21 mouse cellular contexts compared by ENCODE assay signal in the genomic region with DNA sequence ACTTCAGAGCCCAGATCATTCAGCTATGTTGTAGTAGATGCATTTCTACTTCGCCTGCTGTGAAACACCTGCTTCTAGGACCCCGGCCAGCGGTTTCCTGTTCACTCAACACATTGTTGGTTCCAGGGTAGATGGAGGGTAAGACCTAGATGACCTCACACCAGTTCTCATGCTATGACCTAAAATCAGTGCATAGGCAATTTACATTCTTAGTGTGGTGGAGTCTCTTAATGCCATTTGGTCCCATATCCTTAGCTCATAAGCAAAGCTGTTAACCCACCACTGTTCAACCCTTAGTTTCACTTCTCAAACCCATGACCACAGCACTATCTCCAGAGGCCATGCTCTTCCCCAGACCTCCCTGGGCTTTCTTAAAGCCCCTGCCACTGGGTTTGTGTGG.
DNase-seq lines count a peak whose midpoint lies in the region; ATAC-seq and TF ChIP-seq lines count a peak whose summit lies in the region.
"Had no signal": no experiment of that assay in that cellular context is flagged by ENCODE, and none has a peak within 500 bp of the region (broad histone marks: within the 10 kb centered on the region; RNA-seq: fewer than 3 reads in every experiment).

No protein-coding gene starts in this region.

- TF ChIP-seq CTCF in thymus, adult 2 months (IDR thresholded peaks at IDR 0.05; ENCODE audit: borderline replicate concordance, control insufficient read depth, extremely low read depth, insufficient read depth, low read length, poor library complexity): no peak

- peak; percentile 15 to 22 for DNase-seq in cerebellum, postnatal 10 days
- no peak for DNase-seq in cerebellum, adult 9-10 months
- DNase-seq in thymus, postnatal 4 days: peak; percentile 34
- DNase-seq in thymus, adult 2 months: no peak
- no peak for DNase-seq in frontal cortex, postnatal 36 days (ENCODE audit: low spot score in 2 of 2)
- no peak for DNase-seq in ovary, postnatal 14 days (ENCODE audit: low spot score)
- DNase-seq in midbrain, embryonic 14.5 days: no peak
- DNase-seq: adrenal gland, postnatal 10 days; cerebellum, adult 11 months; cerebellum, adult 8-10 months; cerebellum, postnatal 36 days; gastrocnemius, postnatal 10 days; heart, postnatal 36 days had no signal

- peak; percentile 80 for ATAC-seq in megakaryocyte, adult 5-6 weeks (ENCODE audit: poor library complexity, severe bottlenecking)
- ATAC-seq in midbrain, embryonic 14.5 days (ENCODE audit: low FRiP score, low TSS enrichment): no peak
- ATAC-seq: forebrain, embryonic 14.5 days; hindbrain, postnatal 0 days had no signal

- no peak for TF ChIP-seq POLR2A in thymus, adult 2 months (IDR thresholded peaks at IDR 0.05; ENCODE audit: control insufficient read depth, extremely low read depth, insufficient read depth, low read length, poor library complexity)

- no peaks in the 10 kb centered on the region for H3K36me3 ChIP-seq in thymus, adult 2 months (ENCODE audit: control insufficient read depth, insufficient read depth, low read length)
- no peaks in the 10 kb centered on the region for H3K36me3 ChIP-seq in midbrain, embryonic 14.5 days (ENCODE audit: control insufficient read depth, insufficient read depth, low read length)
- H3K36me3 ChIP-seq: embryonic facial prominence, embryonic 10.5 days; forebrain, embryonic 10.5 days; heart, embryonic 13.5 days; hindbrain, embryonic 13.5 days had no signal

- H3K4me2 ChIP-seq in midbrain, embryonic 14.5 days (ENCODE audit: low read length): no peak overlapping the region
- H3K4me2 ChIP-seq: heart, embryonic 13.5 days; hindbrain, embryonic 13.5 days had no signal

- WGBS in thymus, adult 2 months: 66% methylated on average over 3 of the region's 3 CpGs
- WGBS in midbrain, embryonic 14.5 days: 93% methylated on average over 3 of the region's 3 CpGs

- H3K27ac ChIP-seq in thymus, adult 2 months (ENCODE audit: control insufficient read depth, insufficient read depth, low read length): no peak overlapping the region
- no peak overlapping the region for H3K27ac ChIP-seq in midbrain, embryonic 14.5 days (replicated peaks; ENCODE audit: low read depth, low read length)
- H3K27ac ChIP-seq: embryonic facial prominence, embryonic 10.5 days; forebrain, embryonic 10.5 days; heart, embryonic 13.5 days; hindbrain, embryonic 13.5 days; hindbrain, postnatal 0 days had no signal

- H3K9ac ChIP-seq in midbrain, embryonic 14.5 days (replicated peaks; ENCODE audit: low read length): no peak overlapping the region
- H3K9ac ChIP-seq: heart, embryonic 13.5 days; hindbrain, embryonic 13.5 days had no signal

- H3K4me1 ChIP-seq in thymus, adult 2 months (replicated peaks; ENCODE audit: control insufficient read depth, insufficient read depth, low read length): no peaks in the 10 kb centered on the region; the same call in 1 of the 2 replicates
- H3K4me1 ChIP-seq in midbrain, embryonic 14.5 days (ENCODE audit: control insufficient read depth, insufficient read depth, low read length): no peaks in the 10 kb centered on the region
- H3K4me1 ChIP-seq: embryonic facial prominence, embryonic 10.5 days; forebrain, embryonic 10.5 days; hindbrain, embryonic 13.5 days had no signal

- H3K4me3 ChIP-seq in thymus, adult 2 months (ENCODE audit: control insufficient read depth, insufficient read depth, low read length): no peak overlapping the region
- H3K4me3 ChIP-seq in midbrain, embryonic 14.5 days (replicated peaks; ENCODE audit: low read depth, low read length): no peak overlapping the region
- H3K4me3 ChIP-seq: embryonic facial prominence, embryonic 10.5 days; erythroblast, embryonic 14.5 days; forebrain, embryonic 10.5 days; heart, embryonic 13.5 days; hindbrain, embryonic 13.5 days had no signal

- H3K9me3 ChIP-seq in midbrain, embryonic 14.5 days (ENCODE audit: control insufficient read depth, low read length): no peaks in the 10 kb centered on the region
- H3K9me3 ChIP-seq: embryonic facial prominence, embryonic 10.5 days; forebrain, embryonic 10.5 days; heart, embryonic 13.5 days; hindbrain, embryonic 13.5 days had no signal

- no peaks in the 10 kb centered on the region for H3K27me3 ChIP-seq in thymus, adult 2 months (ENCODE audit: control insufficient read depth, insufficient read depth, low read length)
- no peaks in the 10 kb centered on the region for H3K27me3 ChIP-seq in midbrain, embryonic 14.5 days (ENCODE audit: control insufficient read depth, insufficient read depth, low read length)
- H3K27me3 ChIP-seq: heart, embryonic 13.5 days; hindbrain, embryonic 13.5 days had no signal

Comparison
In these comparisons a context has a peak if more than half of its experiments do, and no peak if none do; other contexts are left out.
1. DNase-seq: peak in cerebellum, postnatal 10 days (2 of 2) and thymus, postnatal 4 days (single experiment); none in cerebellum, adult 9-10 months (single experiment), thymus, adult 2 months (single experiment), frontal cortex, postnatal 36 days (0 of 2), ovary, postnatal 14 days (single experiment) and midbrain, embryonic 14.5 days (single experiment).